Mouse (Mus musculus) cerebellum, postnatal 36 days (tissue): Measurements from ENCODE around the gene Gm6793.

Experiments used
- DNase-seq, 2 experiments: peaks; one replicate each; pipeline ENCODE4 v3.0.0; 2021 to 2022; ENCODE audit warnings: mixed read lengths in 2 of 2

The Gm6793 gene

GRCm38 (mm10) chr8:111982116-111982515 is 32.7 kb downstream of the Gm6793 start:
- DNase-seq: peak; percentile 71 to 72

DNA sequence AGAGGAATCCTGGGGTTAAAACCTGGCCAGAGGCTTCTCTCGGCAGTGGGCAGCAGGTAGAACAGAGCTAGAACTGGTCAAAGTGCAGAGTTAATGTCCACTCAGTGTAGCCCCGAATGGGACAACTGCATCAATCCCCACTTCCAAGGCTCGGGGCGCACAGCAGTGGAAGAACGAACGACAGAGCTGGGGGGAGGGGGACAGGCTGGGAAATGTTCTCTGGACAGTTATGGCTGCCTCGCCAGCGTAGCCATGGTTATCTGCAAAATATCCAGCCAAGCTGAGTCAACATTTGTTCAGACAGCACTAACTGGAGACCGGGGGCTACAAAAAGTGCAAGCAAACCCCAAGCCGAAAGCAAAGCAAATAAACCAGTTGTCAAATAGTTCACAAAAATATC is 36.7 kb downstream of the Gm6793 start:
- DNase-seq: no peak

DNA sequence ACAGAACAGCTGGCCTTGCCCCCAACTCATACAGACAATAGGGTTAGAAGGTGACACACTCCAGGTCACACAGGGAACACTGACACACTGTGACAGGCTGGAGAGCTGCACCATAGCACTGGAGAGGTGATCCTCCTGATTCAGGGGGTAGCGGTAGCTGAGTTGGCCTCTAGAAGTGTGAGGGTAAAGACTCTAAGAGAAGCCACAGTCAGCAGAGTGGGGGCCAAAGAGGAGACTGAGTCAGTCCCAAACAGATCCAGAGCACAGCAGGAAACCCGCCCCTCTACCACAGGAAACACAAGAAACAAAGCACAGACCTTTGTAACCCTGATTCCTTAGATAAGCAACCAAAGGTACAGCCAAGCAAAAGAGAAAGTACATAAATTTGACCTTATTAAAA is 38.5 kb downstream of the Gm6793 start:
- DNase-seq: no peak

- DNase-seq: no peak
Observed at GRCm38 (mm10) chr8:111975706-111976105, 39.1 kb downstream of the Gm6793 start.

DNA sequence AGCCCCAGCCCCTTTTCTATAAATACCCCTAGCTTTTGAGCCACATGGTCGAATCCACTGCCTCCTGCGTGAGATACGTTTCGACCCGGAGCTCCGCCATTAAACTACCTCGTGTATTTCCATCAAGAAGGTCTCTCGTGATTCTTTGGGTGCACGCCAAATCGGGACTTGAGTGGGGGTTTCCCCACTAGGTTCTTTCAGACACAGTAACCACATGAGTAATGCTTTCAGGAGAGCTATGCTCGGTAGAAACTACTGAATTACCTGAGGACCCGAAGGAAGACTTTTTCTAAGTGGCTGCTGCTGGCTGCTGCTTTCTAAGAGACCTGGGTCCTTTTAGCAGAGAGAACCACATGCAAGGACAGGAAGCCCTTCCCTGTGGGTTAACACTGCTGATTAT is 40.7 kb downstream of the Gm6793 start:
- no peak for DNase-seq

GRCm38 (mm10) chr8:111968991-111969390 is 45.8 kb downstream of the Gm6793 start:
- DNase-seq: no peak

- DNase-seq: no peak
Observed at GRCm38 (mm10) chr8:111968541-111968940, 46.3 kb downstream of the Gm6793 start.

- DNase-seq: no peak
Observed at GRCm38 (mm10) chr8:111967246-111967870, 47.5 kb downstream of the Gm6793 start.

- DNase-seq: peak in 1 of 2 experiments; percentile 27
Observed at GRCm38 (mm10) chr8:111964849-111965561, 49.8 kb downstream of the Gm6793 start.

DNA sequence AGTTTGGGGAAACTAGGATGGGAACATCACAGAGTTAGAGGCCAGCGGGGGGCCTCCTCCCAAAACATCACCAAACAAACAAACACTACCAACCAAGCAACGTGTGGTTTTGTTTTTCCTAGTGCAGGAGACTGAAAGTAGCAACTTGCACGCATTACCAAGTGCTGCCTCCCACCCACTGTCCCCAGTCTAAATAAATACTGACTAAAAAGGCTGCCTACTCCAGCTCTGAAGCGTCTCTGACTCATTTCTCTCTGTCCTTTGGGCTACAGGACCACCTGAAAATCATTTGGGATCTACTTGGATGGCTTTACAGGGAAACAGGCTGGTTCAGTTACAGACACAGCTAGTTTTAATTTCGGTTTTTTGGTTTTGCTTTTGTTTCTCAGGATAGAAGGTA is 50.5 kb downstream of the Gm6793 start:
- DNase-seq: no peak

- DNase-seq: no peak
Observed at GRCm38 (mm10) chr8:111963546-111963945, 51.3 kb downstream of the Gm6793 start.
